Mouse (Mus musculus): ENCODE measurements around the gene Sppl3. TPM values are rescaled to one million over a fixed set of nuclear protein-coding genes. Genes with fewer than 3 reads are reported as not detected.

The Sppl3 gene
- polyA plus RNA-seq, 1 experiment: 66.4 TPM

GRCm38 (mm10) chr5:115125211-115125871 is 114.4 kb downstream of the Sppl3 start:
- no peak overlapping the region for H3K27ac ChIP-seq (ENCODE audit: insufficient read depth, low read length)
- H3K4me3 ChIP-seq (ENCODE audit: insufficient read depth, low read length): no peak overlapping the region

GRCm38 (mm10) chr5:115126578-115127312 is 115.8 kb downstream of the Sppl3 start:
- H3K4me3 ChIP-seq (ENCODE audit: insufficient read depth, low read length): no peak overlapping the region
- TF ChIP-seq CTCF (IDR thresholded peaks at IDR 0.05; ENCODE audit: extremely low read depth, insufficient read depth, low read length) (no peak), POLR2A (IDR thresholded peaks at IDR 0.05; ENCODE audit: extremely low read depth, insufficient read depth, low read length) (no peak)
- 0 out of 2 replicates have a peak overlapping the region, but pooled peaks have one; percentile 19 for H3K27ac ChIP-seq (ENCODE audit: insufficient read depth, low read length)
- H3K4me1 ChIP-seq (ENCODE audit: control insufficient read depth, insufficient read depth, low read length): no peaks in the 10 kb centered on the region

More at GRCm38 (mm10) chr5:115125211-115125871, 114.4 kb downstream of the Sppl3 start:
- no peak for TF ChIP-seq POLR2A (IDR thresholded peaks at IDR 0.05; ENCODE audit: extremely low read depth, insufficient read depth, low read length)
- peak; percentile 92 for TF ChIP-seq CTCF (IDR thresholded peaks at IDR 0.05; ENCODE audit: extremely low read depth, insufficient read depth, low read length)
- no peaks in the 10 kb centered on the region for H3K4me1 ChIP-seq (ENCODE audit: control insufficient read depth, insufficient read depth, low read length)

- no peak overlapping the region for H3K27ac ChIP-seq (ENCODE audit: insufficient read depth, low read length)
- TF ChIP-seq POLR2A (IDR thresholded peaks at IDR 0.05; ENCODE audit: extremely low read depth, insufficient read depth, low read length) (no peak), CTCF (IDR thresholded peaks at IDR 0.05; ENCODE audit: extremely low read depth, insufficient read depth, low read length) (no peak)
- no peak overlapping the region for H3K4me3 ChIP-seq (ENCODE audit: insufficient read depth, low read length)
- H3K4me1 ChIP-seq (ENCODE audit: control insufficient read depth, insufficient read depth, low read length): no peaks in the 10 kb centered on the region
These were observed 116.7 kb downstream of the Sppl3 start for GRCm38 (mm10) chr5:115127421-115128179.

GRCm38 (mm10) chr5:115129328-115129727 is 118.4 kb downstream of the Sppl3 start:
- no peak overlapping the region for H3K27ac ChIP-seq (ENCODE audit: insufficient read depth, low read length)
- H3K4me1 ChIP-seq (ENCODE audit: control insufficient read depth, insufficient read depth, low read length): peaks cover 8% of the 10 kb centered on the region
- H3K4me3 ChIP-seq (ENCODE audit: insufficient read depth, low read length): no peak overlapping the region
- TF ChIP-seq CTCF (IDR thresholded peaks at IDR 0.05; ENCODE audit: extremely low read depth, insufficient read depth, low read length): 0 out of 2 replicates have a peak, but pooled peaks have one; percentile 14
- TF ChIP-seq POLR2A (IDR thresholded peaks at IDR 0.05; ENCODE audit: extremely low read depth, insufficient read depth, low read length): no peak

GRCm38 (mm10) chr5:115132465-115132864 is 121.5 kb downstream of the Sppl3 start:
- Histone ChIP-seq H3K27ac (ENCODE audit: insufficient read depth, low read length) (no peak overlapping the region), H3K4me1 (ENCODE audit: control insufficient read depth, insufficient read depth, low read length) (peaks cover 8% of the 10 kb centered on the region), H3K4me3 (ENCODE audit: insufficient read depth, low read length) (no peak overlapping the region)
- TF ChIP-seq POLR2A (IDR thresholded peaks at IDR 0.05; ENCODE audit: extremely low read depth, insufficient read depth, low read length) (no peak), CTCF (IDR thresholded peaks at IDR 0.05; ENCODE audit: extremely low read depth, insufficient read depth, low read length) (no peak)

GRCm38 (mm10) chr5:115133358-115134066 is 122.6 kb downstream of the Sppl3 start:
- no peak overlapping the region for H3K27ac ChIP-seq (ENCODE audit: insufficient read depth, low read length)
- TF ChIP-seq POLR2A (IDR thresholded peaks at IDR 0.05; ENCODE audit: extremely low read depth, insufficient read depth, low read length): no peak
- TF ChIP-seq CTCF (IDR thresholded peaks at IDR 0.05; ENCODE audit: extremely low read depth, insufficient read depth, low read length): no peak
- H3K4me3 ChIP-seq (ENCODE audit: insufficient read depth, low read length): peak overlapping the region; percentile 83; the same call in 1 of the 2 replicates
- H3K4me1 ChIP-seq (ENCODE audit: control insufficient read depth, insufficient read depth, low read length): peaks cover 8% of the 10 kb centered on the region

GRCm38 (mm10) chr5:115134234-115135165 is 123.6 kb downstream of the Sppl3 start, which contains the start of gene Unc119b:
Gene Unc119b (minus strand): TSS chr5:115134975.
- TF ChIP-seq POLR2A (IDR thresholded peaks at IDR 0.05; ENCODE audit: extremely low read depth, insufficient read depth, low read length) (0 out of 2 replicates have a peak, but pooled peaks have one; percentile 35), CTCF (IDR thresholded peaks at IDR 0.05; ENCODE audit: extremely low read depth, insufficient read depth, low read length) (no peak)
- Histone ChIP-seq H3K4me1 (ENCODE audit: control insufficient read depth, insufficient read depth, low read length) (peaks cover 8% of the 10 kb centered on the region), H3K27ac (ENCODE audit: insufficient read depth, low read length) (peak within 1 kb of the TSS; percentile 94), H3K4me3 (ENCODE audit: insufficient read depth, low read length) (peak within 1 kb of the TSS; percentile 83)

GRCm38 (mm10) chr5:115139124-115139523 is 128.2 kb downstream of the Sppl3 start:
- no peak for TF ChIP-seq CTCF (IDR thresholded peaks at IDR 0.05; ENCODE audit: extremely low read depth, insufficient read depth, low read length)
- no peak for TF ChIP-seq POLR2A (IDR thresholded peaks at IDR 0.05; ENCODE audit: extremely low read depth, insufficient read depth, low read length)
- no peak overlapping the region for H3K27ac ChIP-seq (ENCODE audit: insufficient read depth, low read length)
- H3K4me1 ChIP-seq (ENCODE audit: control insufficient read depth, insufficient read depth, low read length): peaks cover 7% of the 10 kb centered on the region
- H3K4me3 ChIP-seq (ENCODE audit: insufficient read depth, low read length): no peak overlapping the region
